Mouse (Mus musculus) embryonic facial prominence, embryonic 10.5 days (tissue): Measurements from ENCODE around the gene Ift46. TPM values are rescaled to one million over a fixed set of nuclear protein-coding genes. Genes with fewer than 3 reads are reported as not detected.
"Not testable (repeated sequence)": the region's sequence is repeated elsewhere in the genome, so short reads cannot be mapped to it uniquely, and the experiment has no call there.

Experiments used
- DNase-seq: peaks from one replicate; pipeline ENCODE4 v3.0.0-alpha.2; 2017; ENCODE audit warnings: low spot score
- H3K27ac ChIP-seq: fragments of 300-500 bp; sonication (generic); replicated peaks from 2 replicates; pipeline ENCODE4 v1.5.1; 2016; ENCODE audit warnings: mild to moderate bottlenecking
- H3K27me3 ChIP-seq: fragments of 300-500 bp; sonication (generic); replicated peaks from 2 replicates; pipeline ENCODE4 v1.6.1; 2016; ENCODE audit warnings: low read depth, mild to moderate bottlenecking; ENCODE audit not compliant: poor library complexity, severe bottlenecking
- H3K36me3 ChIP-seq: fragments of 300-500 bp; sonication (generic); replicated peaks from 2 replicates; pipeline ENCODE4 v1.6.1; 2016; ENCODE audit warnings: mild to moderate bottlenecking, moderate library complexity
- H3K4me1 ChIP-seq: fragments of 300-500 bp; sonication (generic); 2 replicates; pipeline ENCODE4 v1.6.1; 2016
- H3K4me3 ChIP-seq: fragments of 300-500 bp; sonication (generic); 2 replicates; pipeline ENCODE4 v1.5.1; 2016; ENCODE audit warnings: mild to moderate bottlenecking, moderate library complexity
- H3K9me3 ChIP-seq: fragments of 300-500 bp; sonication (generic); 2 replicates; pipeline ENCODE4 v1.6.1; 2016; ENCODE audit warnings: mild to moderate bottlenecking
- WGBS: fragments of 180-500 bp; shearing (Covaris S2); methylation state at CpG from one replicate; pipeline ENCODE4 v1.1.7; 2016; 5-methylcytosine and 5-hydroxymethylcytosine counted together
- polyA plus RNA-seq: library from polyadenylated mRNA; unstranded; fragments of >200 nt; fragmentation: Nextera tagmentation; extraction: Ambion mirVana; gene quantifications from 2 replicates; pipeline ENCODE4 v1.2.1, GENCODE M21; 2016

The Ift46 gene
- polyA plus RNA-seq, 1 experiment from 2014 or later = 139 TPM

GRCm38 (mm10) chr9:44746666-44747065, 21.0 kb upstream of the Ift46 start:
- 94% methylated on average over 3 of the region's 3 CpGs for WGBS
- DNase-seq = no peak
- no peaks in the 10 kb centered on the region for H3K4me1 ChIP-seq

GRCm38 (mm10) chr9:44747341-44747740, 20.4 kb upstream of the Ift46 start:
- Histone ChIP-seq H3K9me3 (no peaks in the 10 kb centered on the region), H3K27ac (no peak overlapping the region), H3K4me1 (no peaks in the 10 kb centered on the region), H3K4me3 (no peak overlapping the region), H3K27me3 (no peaks in the 10 kb centered on the region), H3K36me3 (peaks cover 98% of the 10 kb centered on the region)
- DNase-seq = no peak
- 95% methylated on average over 3 of the region's 3 CpGs for WGBS

More at GRCm38 (mm10) chr9:44746666-44747065, 21.0 kb upstream of the Ift46 start:
- peaks cover 98% of the 10 kb centered on the region for H3K36me3 ChIP-seq
- H3K9me3 ChIP-seq = no peaks in the 10 kb centered on the region
- no peaks in the 10 kb centered on the region for H3K27me3 ChIP-seq
- no peak overlapping the region for H3K4me3 ChIP-seq
- no peak overlapping the region for H3K27ac ChIP-seq

DNA sequence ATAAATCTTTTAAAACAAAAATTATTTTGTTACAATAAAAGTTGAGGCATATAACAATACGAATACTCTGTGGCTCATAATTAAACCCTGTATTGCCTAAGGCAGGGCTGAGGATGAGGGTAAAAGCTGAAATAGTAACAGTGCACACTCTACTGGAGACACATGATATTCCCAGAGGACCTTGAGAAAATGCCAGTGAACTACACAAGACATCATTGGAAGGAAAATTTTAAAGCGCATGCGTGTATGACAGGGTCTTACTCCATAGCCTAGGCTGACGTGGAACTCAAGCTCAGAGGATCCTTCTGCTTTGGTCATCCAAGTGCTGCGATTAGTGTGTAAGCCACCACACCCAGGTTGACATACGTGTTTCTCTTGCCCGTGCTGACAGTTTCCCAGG, 19.2 kb upstream of the Ift46 start:
- no peak overlapping the region for H3K27ac ChIP-seq
- H3K4me3 ChIP-seq = no peak overlapping the region
- WGBS = 90% methylated on average over 7 of the region's 7 CpGs
- no peaks in the 10 kb centered on the region for H3K27me3 ChIP-seq
- no peak for DNase-seq
- H3K36me3 ChIP-seq = peaks cover 98% of the 10 kb centered on the region
- H3K9me3 ChIP-seq = no peaks in the 10 kb centered on the region
- no peaks in the 10 kb centered on the region for H3K4me1 ChIP-seq

DNA sequence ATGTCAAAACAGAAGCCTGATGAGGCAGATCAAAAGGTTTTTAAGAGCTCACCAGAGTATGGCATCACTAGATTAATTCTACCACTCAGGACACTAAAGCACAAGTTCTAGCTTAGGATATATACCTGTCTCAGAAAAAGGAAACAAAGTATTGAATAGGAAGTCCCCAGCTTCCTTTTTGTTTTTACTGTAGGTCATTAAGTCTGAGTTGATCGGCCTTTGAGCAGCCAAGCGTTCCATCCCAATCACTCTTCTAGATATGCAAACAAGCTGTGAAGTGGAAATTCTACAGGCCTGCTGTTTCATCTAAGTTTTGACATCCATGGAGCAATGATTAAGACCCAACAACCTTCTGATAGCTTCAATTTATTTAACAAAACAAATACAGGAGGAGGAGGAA, 6.8 kb upstream of the Ift46 start:
- peaks cover 56% of the 10 kb centered on the region for H3K36me3 ChIP-seq
- H3K27ac ChIP-seq = no peak overlapping the region
- DNase-seq = no peak
- 89% methylated on average over 2 of the region's 2 CpGs for WGBS
- peaks cover 4% of the 10 kb centered on the region for H3K4me1 ChIP-seq
- no peaks in the 10 kb centered on the region for H3K9me3 ChIP-seq
- no peaks in the 10 kb centered on the region for H3K27me3 ChIP-seq
- no peak overlapping the region for H3K4me3 ChIP-seq

GRCm38 (mm10) chr9:44768029-44768394, 304 bp downstream of the Ift46 start:
- 44% methylated on average over 7 of the region's 9 CpGs for WGBS
- peak overlapping the region; percentile 51; the same call in 1 of the 2 replicates for H3K27ac ChIP-seq
- not testable (repeated sequence) for H3K27me3 ChIP-seq, H3K36me3 ChIP-seq, H3K9me3 ChIP-seq, DNase-seq
- peak overlapping the region; percentile 100 for H3K4me3 ChIP-seq
- peaks cover 16% of the 10 kb centered on the region for H3K4me1 ChIP-seq

GRCm38 (mm10) chr9:44771376-44771775, 3.7 kb downstream of the Ift46 start:
- Histone ChIP-seq H3K4me1 (peaks cover 17% of the 10 kb centered on the region), H3K36me3 (peaks cover 18% of the 10 kb centered on the region), H3K4me3 (no peak overlapping the region), H3K9me3 (no peaks in the 10 kb centered on the region), H3K27me3 (no peaks in the 10 kb centered on the region), H3K27ac (no peak overlapping the region)
- DNase-seq = no peak
- WGBS = 92% methylated on average over 5 of the region's 5 CpGs

- Histone ChIP-seq H3K27ac (0 out of 2 replicates have a peak overlapping the region, but pooled peaks have one; percentile 89), H3K9me3 (no peaks in the 10 kb centered on the region), H3K27me3 (no peaks in the 10 kb centered on the region), H3K4me1 (peaks cover 10% of the 10 kb centered on the region), H3K4me3 (peak overlapping the region; percentile 87), H3K36me3 (peaks cover 26% of the 10 kb centered on the region)
- no peak for DNase-seq
- WGBS = 25% methylated on average over 5 of the region's 5 CpGs
Measured at GRCm38 (mm10) chr9:44772392-44772749, 4.7 kb downstream of the Ift46 start.

DNA sequence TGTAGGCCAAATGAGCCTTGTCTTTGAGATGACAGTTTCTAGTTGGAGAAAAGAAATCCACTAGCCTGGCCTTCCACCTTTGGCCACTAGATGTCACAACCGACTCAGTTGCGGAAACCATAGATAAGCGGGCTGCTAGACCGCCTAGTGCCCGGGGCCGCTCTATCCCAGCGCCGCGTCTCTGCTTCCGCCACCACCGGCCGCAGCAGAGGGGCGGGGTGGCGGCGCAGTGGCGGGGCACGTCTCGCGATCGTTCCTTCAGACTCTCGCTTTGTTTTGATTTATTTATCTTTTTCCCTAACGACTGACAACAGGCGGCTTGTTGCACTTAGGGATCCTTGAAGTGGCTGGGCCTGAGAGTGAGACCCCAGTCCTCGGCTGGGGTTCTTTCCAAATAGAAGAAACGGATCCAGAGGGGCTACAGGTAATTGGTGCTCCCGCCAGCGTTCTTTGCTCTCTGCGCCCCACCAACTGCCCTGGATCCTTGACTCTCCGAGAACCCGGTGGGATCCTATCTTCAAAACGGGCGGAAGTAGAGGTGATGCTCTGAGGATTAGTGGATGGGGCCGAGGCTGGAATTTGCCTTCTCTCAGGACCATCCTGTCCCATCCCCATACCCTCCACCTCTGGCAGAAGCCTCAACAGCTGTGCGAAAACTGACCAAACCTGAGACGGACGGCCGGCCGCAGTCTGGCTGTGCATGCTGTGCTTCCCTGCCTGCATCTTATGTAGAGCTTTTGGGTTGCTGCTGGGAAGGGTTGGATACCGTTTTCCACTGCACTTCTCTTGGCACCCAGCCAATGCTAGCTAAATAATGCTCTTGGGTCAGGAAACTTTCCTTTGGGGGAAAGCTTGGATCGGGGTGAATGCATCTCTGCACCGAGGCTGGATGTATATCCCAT, 5.3 kb downstream of the Ift46 start:
- under 1% methylated on average over 41 of the region's 41 CpGs for WGBS
- no peaks in the 10 kb centered on the region for H3K9me3 ChIP-seq
- peaks cover 26% of the 10 kb centered on the region for H3K36me3 ChIP-seq
- peak overlapping the region; percentile 89 for H3K27ac ChIP-seq
- no peaks in the 10 kb centered on the region for H3K27me3 ChIP-seq
- DNase-seq = peak; percentile 95
- peaks cover 10% of the 10 kb centered on the region for H3K4me1 ChIP-seq
- peak overlapping the region; percentile 87 for H3K4me3 ChIP-seq

GRCm38 (mm10) chr9:44792842-44793241, 25.1 kb downstream of the Ift46 start:
- Histone ChIP-seq H3K4me1 (no peaks in the 10 kb centered on the region), H3K9me3 (no peaks in the 10 kb centered on the region), H3K27ac (no peak overlapping the region), H3K27me3 (peaks cover 16% of the 10 kb centered on the region), H3K4me3 (no peak overlapping the region), H3K36me3 (peaks cover 46% of the 10 kb centered on the region)
- DNase-seq = no peak
- 75% methylated on average over 9 of the region's 9 CpGs for WGBS

DNA sequence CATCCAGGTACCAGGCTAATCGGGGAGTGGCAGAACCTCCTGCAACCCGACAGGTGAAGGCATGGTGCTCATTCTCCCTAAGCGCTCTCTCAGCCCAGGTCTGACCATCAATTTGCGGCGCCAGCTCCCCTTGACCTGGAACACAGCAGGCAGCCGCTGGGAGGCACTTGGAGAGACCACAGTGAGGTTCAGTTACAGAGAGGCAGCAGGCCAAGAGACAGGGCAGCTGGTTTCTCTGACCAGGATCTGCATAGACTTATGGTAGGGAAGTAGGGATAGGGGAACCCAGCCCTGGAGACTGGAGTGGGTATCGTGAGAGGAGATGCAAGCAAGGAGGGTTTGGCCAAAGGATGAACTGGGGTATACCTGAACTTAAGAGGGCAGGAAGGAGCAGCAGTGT, 30.6 kb downstream of the Ift46 start:
- H3K27me3 ChIP-seq = peaks cover 60% of the 10 kb centered on the region
- 41% methylated on average over 7 of the region's 7 CpGs for WGBS
- peaks cover 20% of the 10 kb centered on the region for H3K4me1 ChIP-seq
- H3K4me3 ChIP-seq = peak overlapping the region; percentile 78
- H3K9me3 ChIP-seq = no peaks in the 10 kb centered on the region
- peaks cover 3% of the 10 kb centered on the region; the same call in 1 of the 2 replicates for H3K36me3 ChIP-seq
- H3K27ac ChIP-seq = no peak overlapping the region
- no peak for DNase-seq

GRCm38 (mm10) chr9:44799102-44799957, 31.6 kb downstream of the Ift46 start, which contains the start of gene Tmem25:
Gene Tmem25, minus strand, starts transcription at chr9:44799307.
- peaks cover 20% of the 10 kb centered on the region for H3K4me1 ChIP-seq
- peak; percentile 90 for DNase-seq
- H3K27me3 ChIP-seq = peaks cover 60% of the 10 kb centered on the region
- H3K36me3 ChIP-seq = peaks cover 3% of the 10 kb centered on the region
- under 1% methylated on average over 75 of the region's 75 CpGs for WGBS
- no peaks in the 10 kb centered on the region for H3K9me3 ChIP-seq
- peak within 1 kb of the TSS; percentile 78 for H3K4me3 ChIP-seq
- peak within 1 kb of the TSS; percentile 84 for H3K27ac ChIP-seq

- DNase-seq = no peak
- 51% methylated on average over 9 of the region's 9 CpGs for WGBS
- H3K9me3 ChIP-seq = no peaks in the 10 kb centered on the region
- no peak overlapping the region for H3K27ac ChIP-seq
- H3K36me3 ChIP-seq = peaks cover 7% of the 10 kb centered on the region
- H3K4me3 ChIP-seq = peak overlapping the region; percentile 78
- peaks cover 20% of the 10 kb centered on the region for H3K4me1 ChIP-seq
- H3K27me3 ChIP-seq = peaks cover 60% of the 10 kb centered on the region
Measured at GRCm38 (mm10) chr9:44799958-44800324, 32.2 kb downstream of the Ift46 start.
